ENCODE assay signal across 2 mouse cellular contexts in the genomic region with DNA sequence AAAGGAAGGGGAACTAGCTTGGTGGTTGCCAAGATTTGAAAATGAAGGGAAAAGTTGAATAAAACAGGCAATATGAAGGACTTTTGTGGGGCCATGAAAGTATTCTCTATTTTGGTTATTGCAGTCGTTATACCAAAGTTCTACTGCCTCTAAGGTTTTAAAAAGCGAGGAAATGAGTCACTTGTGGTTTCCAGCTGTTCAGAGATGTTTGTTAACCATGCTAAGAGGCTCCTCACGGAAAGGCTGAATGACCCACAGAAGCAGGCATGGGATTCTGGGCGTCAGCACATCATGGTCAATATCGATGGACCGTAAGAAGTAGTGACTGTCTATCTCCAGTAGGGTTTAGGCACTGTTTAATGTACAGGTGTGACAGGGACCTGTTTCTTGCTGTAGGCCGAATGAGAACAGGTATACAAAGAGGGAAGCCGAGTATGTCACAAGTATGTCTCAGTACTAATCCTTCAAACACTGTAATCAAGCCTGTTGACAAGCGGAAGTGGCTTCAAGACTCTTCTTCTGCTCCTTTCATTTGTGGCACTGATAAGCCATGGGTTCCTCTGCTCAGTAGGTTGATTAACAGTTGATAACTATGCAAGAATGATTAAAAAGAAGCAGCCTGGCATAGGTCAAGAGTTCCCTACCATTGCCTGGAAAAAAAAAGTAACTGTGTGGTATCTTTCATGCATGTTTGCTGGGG.
TF ChIP-seq lines count a peak whose summit lies in the region.

No protein-coding gene starts in this region.

TF ChIP-seq in CH12.LX, 34 proteins besides CTCF, POLR2A, EP300 and RAD21:
- TF ChIP-seq ETS1 (conservative IDR thresholded peaks at IDR 0.05; ENCODE audit: low read depth, low read length) (peak; percentile 36; the same call in 1 of the 2 replicates), RCOR1 (conservative IDR thresholded peaks at IDR 0.05; ENCODE audit: low read depth, low read length) (0 out of 2 replicates have a peak, but pooled peaks have one; percentile 6), CHD2 (IDR thresholded peaks at IDR 0.05; ENCODE audit: low read length) (no peak), BHLHE40 (IDR thresholded peaks at IDR 0.05; ENCODE audit: low read depth, low read length) (no peak), TCF12 (IDR thresholded peaks at IDR 0.05; ENCODE audit: low read depth, low read length) (0 out of 2 replicates have a peak, but pooled peaks have one; percentile 15), HCFC1 (IDR thresholded peaks at IDR 0.05; ENCODE audit: low read depth, low read length) (no peak)

TF ChIP-seq in myocyte, 11 proteins besides CTCF, POLR2A, EP300 and RAD21 (continued from another document):
- no peak for TF ChIP-seq MYOG (IDR thresholded peaks at IDR 0.05; ENCODE audit: control insufficient read depth in 1 of 3, insufficient read depth in 1 of 3, insufficient read length in 2 of 3, low read depth in 2 of 3)
